Mouse (Mus musculus): ENCODE data around the gene Frmd7.

DNA sequence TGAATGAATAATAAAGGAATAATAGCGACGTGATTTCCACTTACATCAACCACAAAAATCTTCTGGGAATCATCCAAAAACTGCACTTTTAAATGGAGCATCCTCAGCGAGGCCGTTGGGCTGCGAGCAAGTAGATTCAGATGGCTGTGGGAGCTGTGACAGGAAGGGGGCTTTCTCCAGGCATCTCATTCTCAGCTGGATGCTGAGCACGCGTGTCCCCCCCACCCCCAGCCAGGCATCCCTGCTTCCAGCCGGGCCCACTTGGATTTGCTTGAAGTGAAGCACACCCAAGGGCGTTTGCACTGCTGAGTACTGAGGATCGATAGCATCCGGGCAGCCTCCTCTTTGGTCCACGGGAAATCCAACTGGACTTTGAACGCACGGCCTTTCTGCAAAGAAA is at the start of gene Frmd7:
- TF ChIP-seq CTCF (IDR thresholded peaks at IDR 0.05; ENCODE audit: borderline replicate concordance, insufficient read depth, low read length) (no peak), POLR2A (IDR thresholded peaks at IDR 0.05; ENCODE audit: low read depth, low read length) (no peak)

Data from embryonic fibroblast, embryonic 13.5 days (primary cell).